Mouse (Mus musculus) layer of hippocampus, postnatal 36 days (tissue): ENCODE measurements at regions not wholly inside any gene's neighbourhood (a gene's known extent, or its start where the extent isn't known, plus 50 kb on each side); places are given as distances from the start of the nearest gene placed in this dataset.

Experiments
- DNase-seq, 2 experiments: peaks; one replicate each; pipeline ENCODE4 v3.0.0; 2022

DNA sequence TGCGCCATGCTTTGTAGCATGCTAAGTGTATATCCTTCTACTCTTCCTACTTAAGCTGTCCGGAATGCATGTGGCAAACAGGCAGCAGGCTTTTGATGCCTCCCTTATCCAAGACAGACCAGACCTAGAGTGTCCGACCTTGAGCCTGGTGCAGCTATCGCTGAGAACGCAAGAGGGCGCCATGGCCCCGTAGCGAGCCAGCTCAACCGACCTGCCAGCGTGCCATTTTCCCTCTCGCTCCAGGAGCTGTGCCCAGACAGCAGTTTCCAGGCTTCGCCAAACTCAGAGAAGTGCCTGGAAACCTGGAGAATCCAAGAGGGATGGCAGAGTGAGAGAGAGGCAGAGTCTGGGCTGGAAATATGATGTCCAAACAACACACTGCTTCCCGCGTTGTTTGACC is 155.8 kb upstream of the Gm12830 start:
- DNase-seq, result peak; percentile 78 to 81

DNA sequence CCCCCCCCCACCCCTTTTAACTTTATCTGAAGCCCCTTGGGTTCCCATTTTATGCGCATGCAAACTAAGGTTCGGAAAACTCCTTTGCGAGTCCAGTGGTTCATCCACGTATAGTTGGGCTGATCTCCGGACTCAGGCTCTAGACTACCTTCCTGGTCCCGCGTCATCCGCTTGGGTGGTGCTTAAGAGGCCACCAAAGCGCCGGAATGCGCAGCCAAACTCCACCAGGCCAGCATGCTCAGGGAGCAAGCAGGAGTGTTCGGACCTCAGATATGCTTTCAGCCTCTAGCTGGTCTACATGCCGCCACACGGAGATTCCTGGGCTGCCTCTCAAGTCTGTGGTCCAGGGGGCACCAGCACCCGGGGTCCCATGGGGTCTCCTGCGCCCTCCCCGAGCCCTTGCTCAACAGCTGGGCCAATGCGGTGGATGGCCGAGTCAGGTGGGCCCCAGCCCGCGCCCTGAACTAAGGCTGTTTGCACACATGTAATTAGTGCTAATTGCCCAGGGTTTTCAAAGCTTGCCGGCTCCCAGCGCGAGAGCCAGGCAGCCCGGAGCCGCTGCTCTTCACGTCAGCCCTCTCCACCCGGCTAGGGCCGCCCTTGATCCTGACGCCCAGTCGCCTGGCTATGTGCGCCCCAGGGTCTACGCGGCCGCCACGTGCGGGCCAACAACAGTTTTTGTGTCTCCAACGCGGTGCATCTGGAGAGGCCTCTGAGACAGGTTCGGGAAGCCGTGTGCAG is 155.1 kb upstream of the Gm12830 start:
- no peak for DNase-seq

DNA sequence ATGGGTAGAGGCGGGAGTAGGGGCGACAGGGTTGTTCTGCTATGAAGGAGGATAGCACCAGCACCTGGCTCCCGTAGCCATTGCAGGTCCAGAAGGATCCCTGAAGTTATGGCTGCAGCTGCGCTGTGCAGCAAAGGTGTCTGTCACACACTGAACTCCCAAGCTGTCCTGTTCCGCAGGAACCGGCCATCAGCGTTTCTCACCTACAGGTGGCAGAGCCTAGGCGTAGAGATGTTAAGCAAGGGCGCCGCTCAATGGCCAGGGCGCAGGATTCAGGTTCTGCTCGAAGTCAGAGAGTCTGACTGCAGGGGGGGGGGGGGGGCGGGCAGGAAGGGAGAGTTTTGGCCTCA is 154.6 kb upstream of the Gm12830 start:
- DNase-seq, result no peak

DNA sequence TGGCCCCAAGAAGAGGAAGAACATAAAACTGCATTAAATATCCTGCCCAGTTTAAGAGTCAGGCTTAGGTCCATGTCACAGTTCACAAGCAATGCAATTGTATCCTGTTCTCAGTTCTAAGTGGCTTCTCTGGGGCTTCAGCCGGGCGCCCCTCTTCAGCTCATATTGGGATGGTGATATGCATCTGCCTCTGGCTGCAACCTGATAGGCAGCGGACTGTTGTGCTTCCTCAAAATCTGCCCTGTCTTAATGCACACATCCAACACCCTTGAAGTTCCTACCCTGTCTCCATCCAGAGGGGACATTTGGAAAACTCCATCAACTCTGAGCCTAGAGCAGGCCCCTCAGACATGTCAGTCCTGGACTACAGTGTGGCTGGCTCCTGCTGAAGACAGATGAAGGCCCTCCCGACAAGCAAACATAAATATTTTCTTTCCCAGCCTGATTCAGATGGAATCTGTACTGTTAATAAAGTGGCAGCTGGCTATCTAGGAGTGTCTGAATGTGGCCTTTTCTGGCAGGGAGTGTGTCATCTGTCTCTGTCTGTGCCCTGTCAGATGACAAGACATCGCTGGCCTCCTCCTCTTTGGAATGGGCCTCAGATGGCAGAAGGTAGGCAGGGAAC is 149.3 kb upstream of the Gm12830 start:
- no peak for DNase-seq

DNA sequence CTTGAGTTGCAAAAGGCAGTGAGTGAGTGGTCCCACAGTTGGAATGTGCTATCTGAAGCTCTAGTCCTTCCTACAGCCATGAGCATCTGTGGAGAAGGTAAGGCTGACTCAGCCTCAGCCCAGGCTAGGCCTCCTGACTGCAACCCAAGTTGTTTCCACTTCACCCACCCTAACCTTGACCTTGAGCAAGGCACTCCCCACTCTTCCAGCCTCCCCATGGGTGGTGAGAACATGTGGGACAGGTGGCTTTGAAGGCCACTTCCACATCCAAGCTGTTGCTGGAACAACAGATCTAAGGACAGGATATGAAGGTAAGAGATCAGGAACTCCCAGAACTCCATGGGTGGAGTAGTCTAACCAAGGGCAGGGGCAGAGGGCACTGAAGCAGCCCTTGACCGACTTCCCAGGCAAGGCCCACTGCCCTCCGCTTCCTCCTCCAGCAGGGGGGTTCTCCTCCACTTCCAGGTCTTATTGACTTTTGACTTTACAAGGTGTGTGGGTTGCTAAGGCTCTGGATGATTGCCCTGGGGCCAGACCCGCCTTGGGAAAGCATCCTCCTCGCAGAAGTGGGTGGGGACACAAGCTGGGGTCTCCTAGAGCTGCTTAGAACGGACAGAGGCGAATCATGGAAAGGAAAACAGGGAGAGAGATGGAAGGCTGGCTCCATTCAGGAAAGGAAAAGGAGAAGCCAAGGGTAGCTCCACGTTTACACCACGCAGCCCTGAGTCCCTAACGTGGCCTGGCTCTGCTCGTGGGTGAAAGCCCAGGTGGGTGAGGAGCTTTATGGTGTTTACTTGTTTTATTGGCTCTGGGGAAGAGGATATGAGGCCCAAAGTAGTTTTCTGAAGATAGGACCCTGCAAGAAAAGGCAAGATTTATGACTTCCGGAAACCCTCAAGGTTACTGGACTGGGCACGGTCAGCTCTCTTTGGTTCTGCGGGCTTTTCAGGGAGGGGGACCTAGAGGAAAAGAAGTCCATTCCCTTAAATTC is 144.3 kb upstream of the Gm12830 start:
- no peak for DNase-seq

DNA sequence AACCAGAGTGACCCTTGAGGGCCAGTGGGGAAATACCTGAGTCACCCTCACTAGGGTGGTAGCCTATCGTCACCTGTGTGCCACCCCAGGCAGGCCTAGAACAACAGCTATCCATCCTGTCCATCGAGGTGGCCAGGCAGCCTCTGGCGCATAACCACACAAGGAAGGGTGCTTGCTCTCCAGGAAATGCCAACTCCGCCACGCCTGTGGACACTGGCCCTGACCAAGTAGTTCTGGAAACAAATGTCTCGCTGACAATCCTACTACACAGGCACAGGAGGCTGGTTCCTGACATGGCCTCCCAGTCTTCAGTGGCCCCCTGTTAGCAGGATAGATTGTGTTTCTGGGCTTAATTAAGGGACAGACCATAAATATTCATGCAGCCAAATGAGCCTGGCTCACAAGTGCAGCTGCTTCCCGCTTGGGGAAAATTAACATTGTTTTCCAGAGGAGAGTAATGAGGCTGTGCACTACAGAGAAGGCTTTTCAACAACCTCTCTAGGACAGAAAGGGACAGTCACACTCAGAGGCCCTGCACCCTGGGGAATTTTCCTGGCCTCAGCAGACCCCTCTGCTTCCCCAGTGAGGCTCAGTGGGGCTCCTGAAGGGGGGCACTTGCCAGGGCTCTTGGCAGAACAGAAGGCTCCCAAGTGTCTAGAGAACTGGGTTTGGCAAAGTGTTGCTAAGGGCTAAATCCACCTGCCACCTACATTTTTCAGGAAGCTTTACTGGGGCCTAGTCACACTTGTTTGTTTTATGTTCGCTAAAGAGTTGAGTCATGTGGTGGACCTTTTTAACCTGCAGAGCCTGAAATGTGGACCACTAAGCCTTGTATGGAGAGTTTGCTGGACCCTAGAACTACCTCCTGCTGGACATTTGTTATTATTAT is 143.2 kb upstream of the Gm12830 start:
- peak in 1 of 2 experiments; percentile 29 for DNase-seq

DNA sequence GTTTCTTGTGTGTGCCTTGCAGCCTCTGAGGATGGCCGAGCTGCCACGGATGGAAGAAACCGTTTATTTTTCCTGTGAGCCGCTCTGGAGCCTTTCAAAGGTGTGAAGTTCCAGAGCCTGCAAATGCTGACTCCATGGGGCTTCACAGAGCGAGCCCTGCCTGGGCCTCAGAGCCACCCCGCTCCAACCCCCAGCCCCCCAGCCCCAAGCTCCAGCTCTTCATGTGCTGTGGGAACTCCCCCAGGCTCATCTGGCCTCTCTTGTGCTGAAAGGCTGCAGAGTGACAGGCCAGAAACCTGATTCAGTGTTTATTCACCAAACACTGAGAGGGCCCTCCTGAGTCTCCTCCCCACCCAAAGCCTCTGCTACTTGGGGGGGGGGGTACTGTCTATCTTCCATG is 141.2 kb upstream of the Gm12830 start:
- no peak for DNase-seq

DNA sequence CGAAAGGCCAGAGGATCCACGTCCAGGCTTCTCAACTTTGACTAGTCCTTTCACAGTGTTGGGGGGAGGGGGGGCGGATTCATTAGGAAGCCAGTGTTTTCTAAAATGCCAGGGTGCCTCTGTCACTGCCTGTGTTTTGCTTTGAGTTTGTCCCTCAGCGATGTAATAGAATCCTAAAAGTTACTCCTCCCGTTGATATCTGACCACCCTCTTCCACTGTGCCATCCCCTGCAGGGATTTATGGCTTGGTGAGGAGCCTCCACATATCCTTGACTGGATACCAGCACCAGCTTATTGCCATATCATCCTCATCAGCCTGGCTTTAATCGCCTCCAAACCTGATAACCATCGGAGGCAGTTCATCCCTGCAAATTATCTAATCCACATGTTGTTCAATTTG is 138.6 kb upstream of the Gm12830 start:
- no peak for DNase-seq

DNA sequence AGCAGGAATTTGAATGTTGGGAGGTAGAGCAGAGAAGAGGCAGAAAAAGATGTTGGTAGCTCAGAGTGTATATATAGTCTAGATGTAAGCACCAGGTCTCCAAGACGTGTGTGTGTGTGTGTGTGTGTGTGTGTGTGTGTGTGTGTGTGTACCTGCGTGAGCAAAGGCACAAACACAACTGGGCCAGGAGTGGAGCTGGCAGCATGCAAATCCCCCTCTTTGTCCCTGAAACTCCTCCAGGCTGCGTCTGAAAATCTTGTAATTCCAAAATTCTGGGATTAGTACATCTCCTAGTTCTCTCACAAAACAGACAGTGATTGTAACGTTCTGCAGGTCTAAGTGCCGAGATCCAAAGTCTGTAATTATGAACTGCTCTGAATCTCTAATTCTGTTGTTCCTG is 137.8 kb upstream of the Gm12830 start:
- DNase-seq, result no peak

DNA sequence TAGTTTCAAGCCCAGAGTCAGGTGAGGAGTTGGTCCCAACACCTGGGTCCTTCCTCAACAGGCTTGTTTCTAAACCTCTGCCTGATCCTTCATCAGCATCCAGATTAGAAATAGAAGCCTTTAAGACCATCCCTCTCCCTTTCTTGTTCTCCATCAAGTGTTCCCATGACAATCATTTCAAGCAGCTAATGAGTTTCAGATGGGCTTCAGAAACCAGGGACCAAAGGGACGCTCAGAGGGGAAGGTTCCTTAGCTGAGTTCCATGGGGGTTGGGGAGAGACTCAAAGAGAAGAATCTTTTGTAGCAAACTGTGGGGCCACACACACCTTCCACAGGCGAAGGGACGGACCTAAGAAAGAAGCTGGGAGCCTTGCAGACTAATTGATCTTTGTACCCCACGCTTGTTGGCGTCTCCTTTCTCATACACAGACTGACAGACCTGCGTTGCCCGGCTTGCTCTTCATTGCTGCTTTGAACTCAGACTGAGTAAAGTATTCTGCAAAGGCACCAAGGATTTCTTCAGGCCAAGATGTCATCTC is 136.6 kb upstream of the Gm12830 start:
- no peak for DNase-seq

DNA sequence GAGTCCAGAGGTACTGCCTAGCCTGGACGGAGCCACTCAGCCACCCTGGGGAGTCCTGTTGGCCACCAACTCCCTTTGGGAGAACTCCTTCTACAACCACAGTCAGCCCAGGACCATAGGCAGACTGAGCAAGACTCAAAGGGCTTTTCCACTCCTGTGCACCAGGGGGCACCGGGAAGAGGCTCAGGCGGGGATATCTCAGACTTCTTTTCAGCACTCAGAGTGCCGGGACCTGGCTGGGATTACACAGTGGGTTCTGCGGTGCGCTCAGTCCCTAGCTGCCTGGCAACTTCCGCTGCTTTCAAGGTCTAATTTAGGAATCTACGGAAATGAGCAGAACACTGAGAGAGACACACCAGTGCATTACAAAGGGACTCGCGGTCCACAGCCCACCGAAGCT is 136.1 kb upstream of the Gm12830 start:
- peak in 1 of 2 experiments; percentile 16 for DNase-seq

DNA sequence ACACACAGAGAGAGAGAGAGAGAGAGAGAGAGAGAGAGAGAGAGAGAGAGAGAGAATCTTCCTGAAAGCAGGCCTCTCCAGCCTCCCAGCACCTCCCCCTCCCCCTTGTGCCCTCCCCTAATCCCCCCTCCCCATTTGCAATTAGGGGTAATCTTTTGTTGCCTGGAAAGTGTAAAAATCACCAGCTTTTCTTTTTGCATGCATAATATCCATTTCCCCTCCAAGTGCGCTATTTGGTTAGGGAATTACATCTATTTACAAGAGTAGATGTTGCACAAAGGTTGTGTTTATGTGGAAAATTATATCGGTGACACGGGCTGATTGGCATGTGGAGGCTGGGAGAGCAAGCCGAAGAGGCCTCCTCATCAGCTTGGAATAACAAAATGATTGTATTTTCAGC is 135.4 kb upstream of the Gm12830 start:
- DNase-seq, result no peak

DNA sequence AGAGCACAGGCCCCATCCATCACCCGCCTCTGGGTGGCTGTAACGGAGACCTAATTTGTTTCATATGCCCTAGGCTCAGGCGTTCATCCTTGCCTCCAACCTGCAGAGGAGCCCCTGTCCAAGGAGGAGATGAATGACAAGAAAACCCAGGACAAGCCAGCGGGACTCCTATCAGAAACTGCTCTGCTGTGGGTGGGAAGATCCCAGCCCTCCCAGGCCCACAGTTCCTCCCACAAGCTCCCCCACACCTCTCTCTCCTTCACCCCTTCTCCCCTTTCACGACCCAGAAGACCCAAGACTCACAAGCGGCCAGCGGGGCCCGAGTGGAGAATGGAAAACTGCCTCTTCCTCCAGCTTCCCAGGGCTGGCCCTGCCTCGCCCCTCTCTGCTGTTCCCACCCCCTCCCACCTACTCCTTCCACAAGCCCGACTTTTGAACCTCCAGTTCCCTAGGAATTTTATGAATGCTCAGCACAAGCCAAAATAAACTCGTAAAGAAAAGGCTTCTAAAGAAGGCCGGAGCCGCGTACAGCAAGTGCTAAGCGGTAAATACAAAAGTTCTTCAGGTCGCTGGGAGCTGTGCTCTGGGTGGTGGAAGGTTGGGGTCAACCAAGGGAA is 133.1 kb upstream of the Gm12830 start:
- no peak for DNase-seq

DNA sequence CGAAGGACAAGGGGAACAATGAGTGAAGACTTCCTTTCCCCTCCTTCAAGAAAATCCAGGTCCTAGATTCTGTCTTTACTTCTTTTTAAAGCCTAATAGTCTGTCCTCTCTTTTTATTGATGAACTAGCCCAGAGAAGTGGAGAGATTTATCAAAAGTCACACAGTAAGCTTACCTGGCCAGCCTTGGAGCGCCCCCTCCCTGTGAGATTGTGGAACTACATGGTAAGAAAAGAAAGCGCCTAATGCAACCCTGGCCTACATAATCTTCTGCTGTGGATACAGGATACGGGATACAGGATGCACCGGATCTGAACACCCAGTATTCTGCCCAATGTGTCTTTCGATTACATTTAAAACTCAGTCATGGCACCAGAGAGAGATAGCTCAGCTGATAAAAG is 132.6 kb upstream of the Gm12830 start:
- no peak for DNase-seq

DNA sequence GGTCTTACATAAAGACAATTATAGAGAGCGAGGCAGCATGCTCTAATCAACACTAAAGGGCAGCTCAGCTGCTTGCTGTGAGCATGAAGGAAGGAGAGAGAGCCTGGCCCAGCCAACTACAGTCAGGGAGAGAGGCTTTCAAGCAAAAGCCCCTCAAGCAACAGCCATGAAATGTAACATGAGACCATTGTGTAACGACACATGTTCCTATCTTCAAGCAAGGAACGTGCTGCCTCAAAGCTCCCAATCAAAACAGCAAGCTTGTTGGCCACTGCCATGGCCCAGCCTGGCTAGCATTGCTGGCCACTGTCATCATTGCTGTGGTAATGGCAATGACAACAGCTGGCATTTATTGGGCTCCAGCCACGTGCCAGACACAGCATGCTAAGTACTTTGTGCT is 115.9 kb upstream of the Gm12830 start:
- no peak for DNase-seq

DNA sequence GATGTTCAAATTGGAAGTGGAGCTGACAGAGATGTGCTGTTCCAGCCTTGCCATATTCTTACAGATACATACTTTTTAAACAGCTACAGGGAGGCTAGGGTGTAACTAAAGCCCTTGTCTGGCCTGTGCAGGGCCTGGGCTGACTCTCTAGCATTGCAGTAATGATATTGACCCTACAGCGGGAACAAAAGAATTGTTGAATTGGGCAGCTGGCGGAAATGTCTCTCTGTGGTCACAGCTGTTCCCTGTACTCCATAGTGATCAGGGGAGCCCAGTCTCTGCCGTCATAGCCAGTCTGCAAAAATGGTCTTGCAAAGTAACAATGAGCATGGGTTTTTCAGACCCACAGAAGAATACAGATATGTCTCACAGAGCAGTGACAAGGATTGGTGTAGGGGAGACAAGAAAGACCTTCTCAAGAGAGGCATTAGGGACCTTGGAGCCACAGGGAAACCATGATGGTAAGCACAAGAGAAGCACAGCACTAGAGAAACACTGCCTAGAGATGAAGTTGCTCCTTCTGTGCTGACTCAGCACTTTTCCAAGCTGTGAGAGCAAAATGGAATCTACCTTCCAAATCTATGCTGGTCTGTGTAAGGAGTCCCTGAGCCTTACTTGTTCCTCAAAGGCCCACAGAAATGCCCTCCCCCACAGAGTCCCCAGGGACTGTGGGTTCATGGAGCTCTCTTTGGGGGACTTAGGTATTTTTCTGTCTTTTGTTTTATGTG is 111.2 kb upstream of the Gm12830 start:
- DNase-seq, result no peak

DNA sequence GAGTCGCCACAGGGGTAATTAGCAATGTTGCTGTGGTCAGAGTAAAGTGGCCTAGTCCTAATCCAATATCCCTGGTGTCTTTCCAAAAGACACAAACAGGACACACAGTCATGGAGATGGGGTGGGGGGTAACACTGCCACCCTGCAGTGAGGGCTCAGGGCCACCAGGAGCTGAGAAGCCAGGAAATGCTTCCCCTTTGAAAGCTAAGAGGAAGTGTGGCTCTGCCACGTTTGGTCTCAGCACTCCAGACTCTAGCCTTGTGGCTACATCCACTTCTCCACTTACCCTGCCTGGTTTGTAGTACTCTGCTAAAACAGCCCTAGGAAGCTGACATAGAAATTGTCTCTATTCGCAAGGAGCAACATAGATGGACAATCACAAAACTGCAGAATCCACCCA is 110.4 kb upstream of the Gm12830 start:
- no peak for DNase-seq

DNA sequence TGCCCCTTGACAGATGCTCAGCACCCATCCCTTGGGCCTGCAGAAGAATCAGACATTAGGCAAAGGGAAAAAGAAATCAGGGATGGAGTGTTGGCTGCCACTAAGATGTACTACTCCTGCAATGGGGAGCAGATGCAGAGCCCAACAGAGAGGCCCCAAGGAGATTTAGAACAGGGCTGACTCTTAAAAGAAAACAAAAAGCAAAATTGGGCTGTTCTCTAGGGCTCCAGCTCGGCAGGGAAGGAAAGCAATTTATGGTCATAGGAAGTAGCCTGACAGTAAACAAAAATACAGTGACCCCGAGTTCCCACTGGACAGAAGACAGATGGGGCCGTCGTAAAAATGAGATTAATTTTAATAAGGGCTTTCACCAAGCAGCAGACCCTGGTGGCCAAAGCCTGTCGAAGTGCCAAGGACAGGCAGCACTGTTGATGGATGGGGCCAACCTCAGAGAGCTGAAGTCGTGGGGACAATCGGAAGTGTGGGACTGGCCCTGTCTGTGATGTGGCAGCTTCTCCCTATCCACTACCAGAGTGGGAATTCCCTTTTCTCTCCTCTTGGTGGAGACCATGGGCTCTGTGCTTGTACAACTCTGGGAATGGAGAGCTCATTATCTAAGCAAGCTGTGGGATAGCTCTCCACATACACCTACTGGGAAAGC is 109.4 kb upstream of the Gm12830 start:
- no peak for DNase-seq

DNA sequence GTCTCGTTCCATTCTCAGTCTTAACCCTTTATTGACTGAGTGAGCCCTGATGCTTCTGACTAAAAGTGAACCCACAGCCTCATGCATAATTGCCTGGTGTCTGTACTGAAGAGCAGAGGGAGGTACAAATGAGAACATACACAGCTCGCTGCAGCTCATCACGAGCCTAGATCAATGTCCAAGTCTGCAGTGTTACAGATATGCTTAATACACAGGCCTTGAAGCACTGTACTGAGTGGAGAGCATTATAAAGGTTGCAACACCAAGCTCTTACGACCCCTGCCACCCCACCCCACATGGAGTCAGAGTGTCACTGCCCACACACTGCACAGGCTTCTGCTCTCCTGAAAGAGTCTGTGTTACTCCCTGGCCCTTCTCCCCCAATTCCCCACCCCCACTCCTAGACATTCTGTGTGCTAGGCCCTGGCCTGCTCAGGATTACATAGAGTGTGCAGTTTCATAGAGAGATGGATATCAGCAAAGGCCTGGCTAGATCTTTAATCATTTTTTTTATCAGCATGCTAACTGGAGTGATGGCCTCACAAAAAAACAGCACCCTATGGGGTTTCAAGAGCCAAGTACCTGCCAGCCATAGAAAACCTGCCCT is 108.5 kb upstream of the Gm12830 start:
- no peak for DNase-seq

DNA sequence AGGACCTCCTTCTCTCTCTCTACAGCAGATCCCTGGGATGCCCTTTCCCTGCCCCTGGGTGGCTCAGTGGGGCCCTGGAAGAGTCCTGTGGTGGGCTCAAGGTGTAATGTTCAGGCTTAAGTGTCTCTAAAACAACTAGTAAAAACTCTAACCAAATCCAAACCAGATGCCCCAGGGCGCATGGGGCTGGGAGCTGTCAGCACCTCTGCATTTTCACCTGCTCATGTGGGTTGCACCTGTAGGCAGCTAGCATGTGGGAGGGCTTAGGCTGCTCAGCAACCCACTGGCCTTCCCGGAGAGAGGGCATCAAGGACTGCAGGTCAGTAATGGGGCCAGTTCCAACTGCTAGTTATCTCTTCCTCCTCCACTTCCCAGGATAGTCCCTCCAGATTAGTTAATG is 104.8 kb upstream of the Gm12830 start:
- DNase-seq, result no peak
